Mouse (Mus musculus) liver, embryonic 14.5 days (tissue): ENCODE data around the gene Gm8369. TPM values are rescaled to one million over a fixed set of nuclear protein-coding genes. Genes with fewer than 3 reads are reported as not detected.
"Not testable (repeated sequence)": the region's sequence is repeated elsewhere in the genome, so short reads cannot be mapped to it uniquely, and the experiment has no call there.

ENCODE experiments used
- ATAC-seq: fragments of 200-750 bp; cut with Nextera tagmentation; 2 replicates; pipeline ENCODE4 v1.8.0; 2017; ENCODE audit warnings: moderate number of reproducible peaks, mild to moderate bottlenecking, moderate library complexity; ENCODE audit not compliant: insufficient read depth
- DNase-seq, 3 experiments: peaks; one replicate each; pipeline ENCODE4 v3.0.0-alpha.2; 2012 to 2013; ENCODE audit warnings: low read depth in 3 of 3, low spot score in 3 of 3
- H3K27ac ChIP-seq: fragments of 300-500 bp; sonication (generic); 2 replicates; pipeline ENCODE4 v1.5.1; 2014; ENCODE audit warnings: moderate library complexity, mild to moderate bottlenecking, control low read depth, inconsistent platforms
- H3K27me3 ChIP-seq: fragments of 300-500 bp; sonication (generic); 2 replicates; pipeline ENCODE4 v1.6.1; 2014; ENCODE audit warnings: mild to moderate bottlenecking, low read length, moderate library complexity; ENCODE audit not compliant: control insufficient read depth, insufficient read depth
- H3K36me3 ChIP-seq: fragments of 300-500 bp; sonication (generic); replicated peaks from 2 replicates; pipeline ENCODE4 v1.6.1; 2014; ENCODE audit warnings: low read depth; ENCODE audit not compliant: control insufficient read depth, insufficient read depth
- H3K4me1 ChIP-seq, 2 experiments: fragments of 200-500 bp in 1 of 2; fragments of 300-500 bp in 1 of 2; sonication (generic) in 1 of 2; replicated peaks; 2 replicates each; pipeline ENCODE4 v1.6.1; 2012 to 2014; ENCODE audit warnings: antibody characterized with exemption in 1 of 2, inconsistent platforms in 1 of 2, low read length in 1 of 2; ENCODE audit not compliant: control insufficient read depth in 2 of 2, insufficient read depth in 2 of 2
- H3K4me2 ChIP-seq: fragments of 300-500 bp; sonication (generic); 2 replicates; pipeline ENCODE4 v1.6.1; 2014; ENCODE audit warnings: low read depth, mild to moderate bottlenecking, control low read depth, moderate library complexity
- H3K4me3 ChIP-seq, 2 experiments: fragments of 200-500 bp in 1 of 2; fragments of 300-500 bp in 1 of 2; sonication (generic) in 1 of 2; 2 replicates each; pipeline ENCODE4 v1.5.1; 2012 to 2014; ENCODE audit warnings: low read depth in 2 of 2, low read length in 2 of 2, mild to moderate bottlenecking in 2 of 2, control low read depth in 1 of 2, inconsistent platforms in 1 of 2, moderate library complexity in 1 of 2; ENCODE audit not compliant: insufficient read depth in 1 of 2
- H3K9ac ChIP-seq: fragments of 300-500 bp; sonication (generic); replicated peaks from 2 replicates; pipeline ENCODE4 v1.6.1; 2014; ENCODE audit warnings: mild to moderate bottlenecking, control low read depth, moderate library complexity
- H3K9me3 ChIP-seq: fragments of 300-500 bp; sonication (generic); 2 replicates; pipeline ENCODE4 v1.6.1; 2016; ENCODE audit warnings: low read length, mixed read lengths; ENCODE audit not compliant: control insufficient read depth
- CTCF ChIP-seq: IDR thresholded peaks from 2 replicates; pipeline ENCODE4 v1.5.1; 2016; ENCODE audit warnings: antibody characterized with exemption, low read depth, control low read depth
- EP300 ChIP-seq: IDR thresholded peaks from 2 replicates; pipeline ENCODE4 v1.6.1; 2016; ENCODE audit warnings: antibody characterized with exemption, low read depth
- WGBS: fragments of 180-500 bp; shearing (Covaris S2); extraction: QIAGEN DNeasy Blood & Tissue Kit; methylation state at CpG from one replicate; pipeline ENCODE4 v1.1.7; 2014; ENCODE audit not compliant: insufficient replicate concordance; 5-methylcytosine and 5-hydroxymethylcytosine counted together
- polyA plus RNA-seq, 2 experiments: library from polyadenylated mRNA; depleted of rRNA in 1 of 2; stranded (reverse) in 1 of 2; unstranded in 1 of 2; fragments of >200 nt; fragmentation: Nextera tagmentation in 1 of 2; extraction: Ambion mirVana in 1 of 2; gene quantifications; 2 replicates each; pipeline versions ENCODE4 v1.2.1 to v1.2.3; 2012 to 2014

The Gm8369 gene
- polyA plus RNA-seq, 2 experiments: 0.07 TPM; not detected in 1

- H3K4me3 ChIP-seq: no peak overlapping the region
- no peak overlapping the region for H3K4me2 ChIP-seq
- TF ChIP-seq CTCF (no peak), EP300 (no peak)
- H3K9ac ChIP-seq: no peak overlapping the region
- no peaks in the 10 kb centered on the region for H3K27me3 ChIP-seq
- ATAC-seq (no peak), DNase-seq (no peak)
- H3K27ac ChIP-seq: no peak overlapping the region
- no peaks in the 10 kb centered on the region for H3K36me3 ChIP-seq
- H3K9me3 ChIP-seq: no peaks in the 10 kb centered on the region
- no peaks in the 10 kb centered on the region for H3K4me1 ChIP-seq
Measured at GRCm38 (mm10) chr19:11547911-11548310, 62.2 kb downstream of the Gm8369 start.

DNA sequence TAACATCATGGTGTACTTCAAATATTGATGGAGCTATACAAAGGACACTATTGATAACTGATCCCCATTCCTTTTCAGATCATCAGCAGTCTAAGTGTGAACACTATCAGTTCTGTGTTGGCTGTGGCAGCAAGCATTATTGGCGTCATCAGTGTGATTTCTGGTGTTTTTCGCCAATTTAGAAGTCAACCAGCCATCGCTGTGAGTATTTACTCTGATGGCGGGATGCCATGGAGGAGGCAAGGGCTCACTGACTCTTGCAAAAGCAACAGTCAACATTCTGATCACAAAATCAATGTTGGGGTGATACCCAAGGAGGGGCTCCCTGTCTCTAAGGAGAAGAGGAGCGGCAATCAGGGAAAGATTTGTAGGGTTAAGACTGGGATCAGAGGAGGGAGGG is 69.0 kb downstream of the Gm8369 start:
- H3K9ac ChIP-seq: no peak overlapping the region
- no peak overlapping the region for H3K27ac ChIP-seq
- WGBS: 68% methylated on average over 5 of the region's 5 CpGs
- H3K27me3 ChIP-seq: no peaks in the 10 kb centered on the region
- TF ChIP-seq CTCF (no peak), EP300 (no peak)
- no peak overlapping the region for H3K4me2 ChIP-seq
- no peaks in the 10 kb centered on the region for H3K36me3 ChIP-seq
- no peak for DNase-seq
- ATAC-seq: no peak
- no peaks in the 10 kb centered on the region for H3K4me1 ChIP-seq
- no peak overlapping the region for H3K4me3 ChIP-seq
- H3K9me3 ChIP-seq: no peaks in the 10 kb centered on the region

DNA sequence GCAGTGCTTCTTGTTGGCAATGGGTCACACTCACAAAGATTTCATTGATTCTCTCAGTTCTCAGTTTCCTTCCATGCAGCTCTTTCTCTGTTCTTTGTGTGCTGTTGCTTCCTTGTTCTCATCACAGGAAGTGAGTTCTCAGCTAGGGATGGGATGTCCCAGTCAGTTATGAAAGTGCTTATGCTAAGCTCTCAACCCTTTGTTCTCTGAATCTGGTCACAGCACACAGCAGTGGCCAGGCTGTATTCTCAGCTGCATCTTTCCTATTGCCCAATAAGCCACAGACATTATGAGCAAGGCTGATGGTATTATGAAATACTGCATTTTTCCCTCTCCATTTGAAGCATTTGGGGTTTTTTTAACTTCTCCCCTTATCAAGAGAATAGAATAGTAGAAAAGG is 73.8 kb downstream of the Gm8369 start:
- peak in 1 of 3 experiments; percentile 0 for DNase-seq
- not testable (repeated sequence) for H3K4me1 ChIP-seq, H3K27me3 ChIP-seq, ATAC-seq, H3K4me3 ChIP-seq, H3K27ac ChIP-seq, H3K36me3 ChIP-seq, H3K9ac ChIP-seq, H3K9me3 ChIP-seq, H3K4me2 ChIP-seq

Other genes with a start within 250 kb of the Gm8369 start
- not detected in 2 replicates for gene Ms4a1, start 219.7 kb upstream of the Gm8369 start, polyA plus RNA-seq (2012; rRNA removed)
- gene Ms4a1, start 219.7 kb upstream of the Gm8369 start, polyA plus RNA-seq (2014; fragmentation: Nextera tagmentation; extraction: Ambion mirVana): not detected in 2 replicates
- gene Ms4a5, start 202.1 kb upstream of the Gm8369 start, polyA plus RNA-seq (2012; rRNA removed): not detected in 2 replicates
- gene Ms4a5, start 202.1 kb upstream of the Gm8369 start, polyA plus RNA-seq (2014; fragmentation: Nextera tagmentation; extraction: Ambion mirVana): not detected in 2 replicates
- gene Ms4a14, start 171.5 kb upstream of the Gm8369 start, polyA plus RNA-seq (2012; rRNA removed): 0.02 TPM in 2 replicates
- gene Ms4a14, start 171.5 kb upstream of the Gm8369 start, polyA plus RNA-seq (2014; fragmentation: Nextera tagmentation; extraction: Ambion mirVana): not detected in 2 replicates
- 0.48 and 0.61 TPM in 2 replicates for gene Ms4a7, start 149.8 kb upstream of the Gm8369 start, polyA plus RNA-seq (2012; rRNA removed)
- 0.75 and 1.4 TPM in 2 replicates for gene Ms4a7, start 149.8 kb upstream of the Gm8369 start, polyA plus RNA-seq (2014; fragmentation: Nextera tagmentation; extraction: Ambion mirVana)
- gene Ms4a4a, start 110.4 kb upstream of the Gm8369 start, polyA plus RNA-seq (2012; rRNA removed): 0.19 and 0.25 TPM in 2 replicates
- gene Ms4a4a, start 110.4 kb upstream of the Gm8369 start, polyA plus RNA-seq (2014; fragmentation: Nextera tagmentation; extraction: Ambion mirVana): 0.32 TPM in 1 of 2 replicates, not detected in the other
- gene Ms4a4c, start 81.2 kb upstream of the Gm8369 start, polyA plus RNA-seq (2012; rRNA removed): 0.32 and 0.36 TPM in 2 replicates
- gene Ms4a4c, start 81.2 kb upstream of the Gm8369 start, polyA plus RNA-seq (2014; fragmentation: Nextera tagmentation; extraction: Ambion mirVana): 0.85 and 1.5 TPM in 2 replicates
- 0.30 and 0.34 TPM in 2 replicates for gene Ms4a4b, start 42.4 kb upstream of the Gm8369 start, polyA plus RNA-seq (2012; rRNA removed)
- gene Ms4a4b, start 42.4 kb upstream of the Gm8369 start, polyA plus RNA-seq (2014; fragmentation: Nextera tagmentation; extraction: Ambion mirVana): 0.14 and 0.30 TPM in 2 replicates
- 2.8 and 4.2 TPM in 2 replicates for gene Ms4a6c, start 16.6 kb upstream of the Gm8369 start, polyA plus RNA-seq (2012; rRNA removed)
- 6.0 and 6.3 TPM in 2 replicates for gene Ms4a6c, start 16.6 kb upstream of the Gm8369 start, polyA plus RNA-seq (2014; fragmentation: Nextera tagmentation; extraction: Ambion mirVana)
- gene Ms4a6b, start 30.6 kb downstream of the Gm8369 start, polyA plus RNA-seq (2012; rRNA removed): 0.74 and 1.7 TPM in 2 replicates
- 2.1 and 2.2 TPM in 2 replicates for gene Ms4a6b, start 30.6 kb downstream of the Gm8369 start, polyA plus RNA-seq (2014; fragmentation: Nextera tagmentation; extraction: Ambion mirVana)
- gene Ms4a4d, start 50.9 kb downstream of the Gm8369 start, polyA plus RNA-seq (2012; rRNA removed): 0.09 and 0.12 TPM in 2 replicates
- 0.20 TPM in 2 replicates for gene Ms4a4d, start 50.9 kb downstream of the Gm8369 start, polyA plus RNA-seq (2014; fragmentation: Nextera tagmentation; extraction: Ambion mirVana)
- 1.7 and 2.4 TPM in 2 replicates for gene Ms4a6d, start 118.9 kb downstream of the Gm8369 start, polyA plus RNA-seq (2012; rRNA removed)
- gene Ms4a6d, start 118.9 kb downstream of the Gm8369 start, polyA plus RNA-seq (2014; fragmentation: Nextera tagmentation; extraction: Ambion mirVana): 4.1 and 5.4 TPM in 2 replicates
- gene Ms4a2, start 137.8 kb downstream of the Gm8369 start, polyA plus RNA-seq (2012; rRNA removed): 0.25 and 0.58 TPM in 2 replicates
- gene Ms4a2, start 137.8 kb downstream of the Gm8369 start, polyA plus RNA-seq (2014; fragmentation: Nextera tagmentation; extraction: Ambion mirVana): 0.77 and 1.6 TPM in 2 replicates
- 11.1 and 12.4 TPM in 2 replicates for gene Ms4a3, start 154.9 kb downstream of the Gm8369 start, polyA plus RNA-seq (2012; rRNA removed)
- gene Ms4a3, start 154.9 kb downstream of the Gm8369 start, polyA plus RNA-seq (2014; fragmentation: Nextera tagmentation; extraction: Ambion mirVana): 22.9 and 38.3 TPM in 2 replicates
- 0.17 and 0.36 TPM in 2 replicates for gene Oosp2, start 174.6 kb downstream of the Gm8369 start, polyA plus RNA-seq (2012; rRNA removed)
- 0.66 and 0.77 TPM in 2 replicates for gene Oosp2, start 174.6 kb downstream of the Gm8369 start, polyA plus RNA-seq (2014; fragmentation: Nextera tagmentation; extraction: Ambion mirVana)
- gene Oosp1, start 205.2 kb downstream of the Gm8369 start, polyA plus RNA-seq (2012; rRNA removed): 0.04 and 0.08 TPM in 2 replicates
- 0.22 TPM in 1 of 2 replicates, not detected in the other for gene Oosp1, start 205.2 kb downstream of the Gm8369 start, polyA plus RNA-seq (2014; fragmentation: Nextera tagmentation; extraction: Ambion mirVana)
- gene Oosp3, start 211.1 kb downstream of the Gm8369 start, polyA plus RNA-seq (2012; rRNA removed): not detected in 2 replicates
- gene Oosp3, start 211.1 kb downstream of the Gm8369 start, polyA plus RNA-seq (2014; fragmentation: Nextera tagmentation; extraction: Ambion mirVana): not detected in 2 replicates